Mouse (Mus musculus) forebrain, embryonic 12.5 days (tissue): ENCODE measurements around the gene Fbxo3. TPM values are rescaled to one million over a fixed set of nuclear protein-coding genes. Genes with fewer than 3 reads are reported as not detected.
"Not testable (repeated sequence)": the region's sequence is repeated elsewhere in the genome, so short reads cannot be mapped to it uniquely, and the experiment has no call there.

ENCODE experiments used
- ATAC-seq: fragments of 200-750 bp; cut with Nextera tagmentation; 2 replicates; pipeline ENCODE4 v1.8.0; 2017; ENCODE audit warnings: moderate TSS enrichment; ENCODE audit not compliant: low FRiP score
- H3K27ac ChIP-seq: fragments of 300-500 bp; sonication (generic); 2 replicates; pipeline ENCODE4 v1.5.1; 2016; ENCODE audit warnings: mild to moderate bottlenecking
- H3K27me3 ChIP-seq: fragments of 300-500 bp; sonication (generic); 2 replicates; pipeline ENCODE4 v1.6.1; 2016; ENCODE audit warnings: mild to moderate bottlenecking
- H3K36me3 ChIP-seq: fragments of 300-500 bp; sonication (generic); replicated peaks from 2 replicates; pipeline ENCODE4 v1.6.1; 2016; ENCODE audit warnings: mild to moderate bottlenecking
- H3K4me1 ChIP-seq: fragments of 300-500 bp; sonication (generic); 2 replicates; pipeline ENCODE4 v1.6.1; 2016
- H3K4me2 ChIP-seq: fragments of 300-500 bp; sonication (generic); 2 replicates; pipeline ENCODE4 v1.6.1; 2016; ENCODE audit warnings: mild to moderate bottlenecking, moderate library complexity
- H3K4me3 ChIP-seq: fragments of 300-500 bp; sonication (generic); replicated peaks from 2 replicates; pipeline ENCODE4 v1.5.1; 2016; ENCODE audit warnings: mild to moderate bottlenecking
- H3K9ac ChIP-seq: fragments of 300-500 bp; sonication (generic); 2 replicates; pipeline ENCODE4 v1.6.1; 2016; ENCODE audit warnings: mild to moderate bottlenecking
- H3K9me3 ChIP-seq: fragments of 300-500 bp; sonication (generic); 2 replicates; pipeline ENCODE4 v1.6.1; 2016
- WGBS: fragments of 180-500 bp; shearing (Covaris S2); methylation state at CpG from one replicate; pipeline ENCODE4 v1.1.7; 2016; 5-methylcytosine and 5-hydroxymethylcytosine counted together
- polyA plus RNA-seq: library from polyadenylated mRNA; unstranded; fragments of >200 nt; fragmentation: Nextera tagmentation; extraction: Ambion mirVana; gene quantifications from 2 replicates; pipeline ENCODE4 v1.2.1, GENCODE M21; 2016

The Fbxo3 gene
- polyA plus RNA-seq, 1 experiment from 2014 or later, result 56.3 TPM

DNA sequence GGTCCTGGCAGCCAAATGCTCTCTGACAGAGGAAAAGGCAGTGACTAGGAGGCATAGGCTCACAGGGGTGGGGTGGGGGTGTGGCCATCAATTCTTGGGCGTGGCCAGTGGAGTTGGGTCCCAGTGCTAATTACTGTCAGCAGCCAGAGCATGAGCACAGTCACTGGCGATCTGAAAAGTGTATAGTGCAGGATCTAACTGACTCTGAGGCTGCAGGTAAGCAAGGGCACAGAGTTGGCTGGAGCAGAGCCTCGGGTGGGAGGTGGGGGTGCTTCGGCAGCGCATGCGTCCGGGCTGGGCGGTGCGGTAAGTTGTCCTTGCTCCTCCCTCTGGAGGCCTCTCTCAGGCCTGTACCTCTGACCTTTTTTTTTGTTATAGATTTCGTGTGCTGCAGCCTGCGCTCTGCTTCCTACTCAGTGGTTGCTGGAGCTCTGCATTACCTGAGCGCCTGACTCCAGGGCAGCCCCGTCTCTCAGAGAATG lies 42.2 kb downstream of the Fbxo3 start, which contains the start of gene Cd59b:
Gene Cd59b (plus strand): TSS at position 146 of the 482 bp plus-strand sequence.
- Histone ChIP-seq H3K4me1 (peaks cover 8% of the 10 kb centered on the region; the same call in 1 of the 2 replicates), H3K27me3 (no peaks in the 10 kb centered on the region), H3K36me3 (no peaks in the 10 kb centered on the region), H3K27ac (no peak within 1 kb of the TSS), H3K9ac (peak within 1 kb of the TSS; percentile 44), H3K9me3 (no peaks in the 10 kb centered on the region), H3K4me2 (peak within 1 kb of the TSS; percentile 55), H3K4me3 (peak within 1 kb of the TSS; percentile 39)
- ATAC-seq, result peak; percentile 83
- under 1% methylated on average over 11 of the region's 13 CpGs for WGBS

- H3K4me2 ChIP-seq, H3K27ac ChIP-seq, H3K36me3 ChIP-seq, ATAC-seq, H3K9ac ChIP-seq, H3K9me3 ChIP-seq, H3K4me3 ChIP-seq, H3K4me1 ChIP-seq, H3K27me3 ChIP-seq: not testable (repeated sequence)
- 81% methylated on average over 5 of the region's 5 CpGs for WGBS
Measured at GRCm38 (mm10) chr2:104078285-104078684, 50.8 kb downstream of the Fbxo3 start.

GRCm38 (mm10) chr2:104081436-104082050 lies 54.0 kb downstream of the Fbxo3 start:
- not testable (repeated sequence) for H3K4me2 ChIP-seq, H3K4me3 ChIP-seq, H3K27me3 ChIP-seq, ATAC-seq, H3K9me3 ChIP-seq, H3K9ac ChIP-seq, H3K36me3 ChIP-seq, H3K4me1 ChIP-seq, H3K27ac ChIP-seq
- no CpG with 5 or more reads among the region's 1 CpGs for WGBS

DNA sequence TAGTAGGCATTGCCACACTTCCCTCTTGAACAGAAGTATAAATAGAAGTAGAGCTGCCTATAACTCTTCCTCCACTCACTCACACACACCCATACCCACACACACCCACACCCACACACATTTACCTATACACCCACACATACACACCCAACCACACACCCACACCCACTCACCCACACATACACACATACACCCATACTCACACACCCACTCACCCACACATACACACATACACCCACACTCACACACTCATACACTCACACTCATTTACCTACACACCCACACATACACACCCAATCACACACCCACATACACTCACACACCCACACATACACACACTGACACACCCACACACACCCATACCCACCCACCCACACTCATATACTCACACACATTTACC lies 55.0 kb downstream of the Fbxo3 start:
- H3K4me3 ChIP-seq, result no peak overlapping the region
- no peak for ATAC-seq
- no peaks in the 10 kb centered on the region for H3K27me3 ChIP-seq
- no peak overlapping the region for H3K4me2 ChIP-seq
- no peaks in the 10 kb centered on the region for H3K36me3 ChIP-seq
- H3K4me1 ChIP-seq, result no peaks in the 10 kb centered on the region
- no peak overlapping the region for H3K9ac ChIP-seq
- H3K27ac ChIP-seq, result no peak overlapping the region
- no peaks in the 10 kb centered on the region for H3K9me3 ChIP-seq

GRCm38 (mm10) chr2:104084027-104084426 lies 56.5 kb downstream of the Fbxo3 start:
- H3K4me1 ChIP-seq, H3K4me2 ChIP-seq, H3K36me3 ChIP-seq, H3K27me3 ChIP-seq, H3K4me3 ChIP-seq, H3K27ac ChIP-seq, H3K9ac ChIP-seq, H3K9me3 ChIP-seq, ATAC-seq: not testable (repeated sequence)

- WGBS, result 80% methylated on average over 1 of the region's 1 CpGs
- H3K4me1 ChIP-seq, H3K27ac ChIP-seq, H3K27me3 ChIP-seq, H3K9ac ChIP-seq, H3K4me2 ChIP-seq, H3K4me3 ChIP-seq, ATAC-seq, H3K9me3 ChIP-seq, H3K36me3 ChIP-seq: not testable (repeated sequence)
Measured at GRCm38 (mm10) chr2:104087562-104087961, 60.0 kb downstream of the Fbxo3 start.

- peaks cover 14% of the 10 kb centered on the region for H3K4me1 ChIP-seq
- 75% methylated on average over 2 of the region's 2 CpGs for WGBS
- no peaks in the 10 kb centered on the region for H3K9me3 ChIP-seq
- no peak overlapping the region for H3K9ac ChIP-seq
- H3K4me2 ChIP-seq, result no peak overlapping the region
- no peaks in the 10 kb centered on the region for H3K27me3 ChIP-seq
- H3K36me3 ChIP-seq, result no peaks in the 10 kb centered on the region
- ATAC-seq, result no peak
- no peak overlapping the region for H3K4me3 ChIP-seq
- no peak overlapping the region for H3K27ac ChIP-seq
Measured at GRCm38 (mm10) chr2:104093305-104093704, 65.8 kb downstream of the Fbxo3 start.

DNA sequence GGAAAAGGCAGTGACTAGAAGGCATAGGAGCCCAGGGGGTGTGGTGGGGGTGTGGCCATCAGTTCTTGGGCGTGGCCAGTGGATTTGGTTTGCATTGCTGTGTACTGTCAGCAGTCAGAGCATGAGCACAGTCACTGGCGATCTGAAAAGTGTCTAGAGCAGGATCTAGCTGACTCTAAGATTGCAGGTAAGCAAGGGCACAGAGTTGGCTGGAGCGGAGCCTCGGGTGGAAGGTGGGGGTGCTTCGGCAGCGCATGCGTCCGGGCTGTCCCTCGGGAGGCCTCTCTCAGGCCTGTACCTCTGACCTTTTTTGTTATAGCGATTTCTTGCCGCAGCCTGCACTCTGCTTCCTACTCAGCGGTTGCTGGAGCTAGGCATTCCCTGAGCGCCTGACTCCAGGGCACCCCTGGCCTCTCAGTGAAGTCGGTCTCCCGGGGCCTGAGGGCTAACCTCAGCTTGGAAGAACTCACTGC lies 68.3 kb downstream of the Fbxo3 start, which contains the start of gene Cd59a:
Gene Cd59a (plus strand): TSS at position 61 of the 473 bp plus-strand sequence.
- Histone ChIP-seq H3K4me2 (peak within 1 kb of the TSS; percentile 62), H3K4me1 (peaks cover 14% of the 10 kb centered on the region), H3K27me3 (no peaks in the 10 kb centered on the region), H3K9me3 (no peaks in the 10 kb centered on the region), H3K4me3 (peak within 1 kb of the TSS; percentile 43), H3K9ac (peak within 1 kb of the TSS; percentile 43; the same call in 1 of the 2 replicates), H3K36me3 (no peaks in the 10 kb centered on the region), H3K27ac (peak within 1 kb of the TSS; percentile 62; the same call in 1 of the 2 replicates)
- ATAC-seq, result peak; percentile 88
- 5% methylated on average over 15 of the region's 15 CpGs for WGBS

- no peaks in the 10 kb centered on the region for H3K9me3 ChIP-seq
- no peaks in the 10 kb centered on the region for H3K36me3 ChIP-seq
- H3K9ac ChIP-seq, result peak overlapping the region; percentile 43; the same call in 1 of the 2 replicates
- peak overlapping the region; percentile 62; the same call in 1 of the 2 replicates for H3K27ac ChIP-seq
- no peaks in the 10 kb centered on the region for H3K27me3 ChIP-seq
- 34% methylated on average over 10 of the region's 10 CpGs for WGBS
- ATAC-seq, result no peak
- H3K4me3 ChIP-seq, result peak overlapping the region; percentile 43
- peak overlapping the region; percentile 62 for H3K4me2 ChIP-seq
- peaks cover 14% of the 10 kb centered on the region for H3K4me1 ChIP-seq
Measured at GRCm38 (mm10) chr2:104096256-104096655, 68.7 kb downstream of the Fbxo3 start.

DNA sequence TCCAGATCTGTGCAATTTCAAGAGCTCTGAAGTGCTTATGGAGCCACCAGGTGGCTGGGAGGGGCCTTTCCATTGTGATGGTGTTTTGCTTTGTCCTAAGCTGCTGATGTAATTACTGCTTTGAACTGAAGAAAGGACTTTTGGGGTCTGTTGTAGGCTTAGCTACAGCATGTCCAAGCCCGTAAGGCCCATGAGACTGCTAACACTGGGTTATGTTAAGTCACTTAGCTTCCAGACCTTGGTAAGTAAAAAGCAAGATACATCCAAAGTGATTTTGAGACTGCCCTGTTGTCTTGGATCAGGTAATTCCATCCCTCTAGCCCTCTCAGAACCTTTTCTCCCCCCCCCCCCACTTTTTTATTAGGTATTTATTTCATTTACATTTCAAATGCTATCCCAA lies 69.3 kb downstream of the Fbxo3 start:
- not testable (repeated sequence) for H3K27ac ChIP-seq
- 0 out of 2 replicates have a peak, but pooled peaks have one; percentile 20 for ATAC-seq

DNA sequence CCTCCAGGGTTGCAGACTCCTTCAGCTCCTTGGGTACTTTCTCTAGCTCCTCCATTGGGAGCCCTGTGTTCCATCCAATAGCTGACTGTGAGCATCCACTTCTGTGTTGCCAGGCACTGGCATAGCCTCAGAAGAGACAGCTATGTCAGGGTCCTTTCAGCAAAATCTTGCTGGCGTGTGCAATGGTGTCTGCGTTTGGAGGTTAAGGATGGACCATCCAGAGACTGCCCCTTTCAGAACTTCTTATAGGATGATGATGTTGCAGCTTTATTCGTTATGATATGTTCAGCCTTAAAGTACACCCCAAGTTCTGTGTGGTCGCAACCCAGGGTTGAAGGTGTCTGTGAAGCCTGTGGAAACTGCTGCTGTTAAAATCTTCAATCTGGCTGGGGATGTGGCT lies 69.9 kb downstream of the Fbxo3 start:
- not testable (repeated sequence) for H3K4me2 ChIP-seq, H3K27ac ChIP-seq, H3K36me3 ChIP-seq, H3K9ac ChIP-seq, H3K4me3 ChIP-seq, H3K27me3 ChIP-seq, H3K9me3 ChIP-seq, ATAC-seq
- H3K4me1 ChIP-seq, result peaks cover 14% of the 10 kb centered on the region
- WGBS, result 94% methylated on average over 4 of the region's 4 CpGs

More for the DNA sequence above, 69.3 kb downstream of the Fbxo3 start:
- H3K4me3 ChIP-seq, H3K36me3 ChIP-seq, H3K4me2 ChIP-seq, H3K9me3 ChIP-seq, H3K27me3 ChIP-seq, H3K9ac ChIP-seq: not testable (repeated sequence)
- peaks cover 14% of the 10 kb centered on the region for H3K4me1 ChIP-seq
- WGBS, result 35% methylated on average over 1 of the region's 1 CpGs

DNA sequence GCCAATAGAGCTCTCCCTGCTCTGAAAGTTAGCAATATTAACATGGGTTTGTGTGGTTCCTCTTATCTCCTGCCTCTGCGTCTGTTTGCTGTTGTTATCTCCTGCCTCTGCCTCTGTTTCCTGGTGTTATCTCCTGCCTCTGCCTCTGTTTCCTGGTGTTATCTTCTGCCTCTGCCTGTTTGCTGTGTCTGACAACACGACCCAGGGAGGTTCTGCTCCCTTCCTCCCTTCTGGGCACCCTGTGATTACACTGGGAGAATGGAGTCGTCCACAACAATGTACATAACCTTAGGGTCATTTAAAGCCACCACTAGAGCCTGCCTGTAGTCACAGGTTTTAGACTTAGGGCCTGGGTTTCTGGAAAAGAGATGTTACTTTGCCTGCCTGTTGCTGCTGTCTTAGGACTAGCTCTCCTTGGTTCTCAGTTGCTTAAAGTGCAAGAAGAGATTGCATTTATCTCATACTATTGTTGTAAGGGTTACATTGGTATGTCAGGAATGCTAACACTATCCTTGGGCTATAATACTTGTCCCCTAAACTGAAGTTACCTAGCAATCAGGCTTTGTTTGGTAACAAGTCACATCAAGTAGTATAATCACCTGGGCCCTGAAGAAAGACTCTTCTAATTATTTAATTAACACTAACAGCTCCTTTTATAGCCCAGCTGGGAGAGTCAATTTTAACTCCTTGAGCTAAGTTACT lies 71.2 kb downstream of the Fbxo3 start:
- Histone ChIP-seq H3K4me1 (peaks cover 14% of the 10 kb centered on the region), H3K9ac (no peak overlapping the region), H3K9me3 (no peaks in the 10 kb centered on the region), H3K4me2 (no peak overlapping the region), H3K4me3 (no peak overlapping the region), H3K27me3 (0 out of 2 replicates have a peak, but pooled peaks cover 3% of the 10 kb centered on the region), H3K27ac (no peak overlapping the region), H3K36me3 (no peaks in the 10 kb centered on the region)
- 49% methylated on average over 3 of the region's 3 CpGs for WGBS
- no peak for ATAC-seq
